Mouse (Mus musculus) lung, adult 2 months (tissue): ENCODE data around the gene Tmem108.

Source experiments
- CTCF ChIP-seq: fragments of 200-500 bp; IDR thresholded peaks from 2 replicates; pipeline ENCODE4 v1.5.1; 2011; ENCODE audit warnings: mild to moderate bottlenecking, low read length, control low read depth; ENCODE audit not compliant: insufficient read depth
- POLR2A ChIP-seq: fragments of 200-500 bp; IDR thresholded peaks from 2 replicates; pipeline ENCODE4 v1.6.1; 2011; ENCODE audit warnings: low read depth, mild to moderate bottlenecking, control low read depth, low read length, borderline replicate concordance; ENCODE audit errors: extremely low read depth

- TF ChIP-seq CTCF (no peak), POLR2A (no peak)
Measured at GRCm38 (mm10) chr9:103636847-103637246, 124.8 kb downstream of the Tmem108 start.
